18 mouse cellular contexts compared by ENCODE assay signal in genomic region chr5:111778093-111778492, GRCm38 (mm10). TPM values are rescaled to one million over a fixed set of nuclear protein-coding genes. Genes with fewer than 3 reads are reported as not detected.
"Had no signal": no experiment of that assay in that cellular context is flagged by ENCODE, and none has a peak within 500 bp of the region (broad histone marks: within the 10 kb centered on the region; RNA-seq: fewer than 3 reads in every experiment).

No protein-coding gene starts in this region.

- H3K4me1 ChIP-seq: liver, embryonic 15.5 days; megakaryocyte, embryonic 14.5 days had no signal

- ATAC-seq: midbrain, embryonic 16.5 days had no signal

- DNase-seq: kidney, adult 11 months; kidney, adult 9 months; kidney, postnatal 25 days; layer of hippocampus, adult 9-11 months; lung, adult 2 months; lung, postnatal 14 days had no signal

- H3K4me2 ChIP-seq: liver, embryonic 11.5 days; liver, embryonic 15.5 days had no signal

- H3K27ac ChIP-seq: limb, embryonic 10.5 days; liver, embryonic 15.5 days; macrophage; stomach, postnatal 0 days had no signal

- H3K4me3 ChIP-seq: limb, embryonic 10.5 days; liver, embryonic 15.5 days; megakaryocyte, embryonic 14.5 days had no signal

- H3K9ac ChIP-seq: liver, embryonic 15.5 days had no signal

- H3K27me3 ChIP-seq: liver, embryonic 15.5 days had no signal

- H3K9me3 ChIP-seq: limb, embryonic 10.5 days; liver, embryonic 15.5 days; megakaryocyte, embryonic 14.5 days had no signal

- H3K36me3 ChIP-seq: limb, embryonic 10.5 days; liver, embryonic 15.5 days had no signal

RNA-seq across cellular contexts. Expression of gene Gm26897, which starts 44.4 kb away (rescaled TPM):
- total RNA-seq: layer of hippocampus, adult 18-20 months; left cerebral cortex, postnatal 14 days had no signal
- polyA plus RNA-seq: intestine, embryonic 14.5 days; limb, embryonic 10.5 days; limb, embryonic 14.5 days; liver, embryonic 11.5 days; liver, embryonic 15.5 days; lung, adult 2 months; macrophage; midbrain, embryonic 16.5 days; neural tube, embryonic 14.5 days; stomach, postnatal 0 days had no signal
